Mouse (Mus musculus) olfactory bulb, adult 2 months (tissue): ENCODE data around the gene Chn2.

Experiments used
- CTCF ChIP-seq: fragments of 200-500 bp; IDR thresholded peaks from 2 replicates; pipeline ENCODE4 v1.5.1; 2012; ENCODE audit warnings: low read depth, mild to moderate bottlenecking, low read length, moderate library complexity; ENCODE audit not compliant: insufficient read depth
- POLR2A ChIP-seq: fragments of 200-500 bp; IDR thresholded peaks from 2 replicates; pipeline ENCODE4 v1.6.1; 2012; ENCODE audit warnings: mild to moderate bottlenecking, low read depth, low read length, moderate library complexity; ENCODE audit not compliant: insufficient read depth

- TF ChIP-seq CTCF = no peak
- no peak for TF ChIP-seq POLR2A
Observed at GRCm38 (mm10) chr6:54103276-54103975, 64.1 kb downstream of the Chn2 start.
